Mouse (Mus musculus): ENCODE results near the gene C87436.

Gene C87436

GRCm38 (mm10) chr6:86438272-86439118, at the start of gene C87436:
Gene C87436, plus strand, starts transcription at chr6:86438374.
- in situ Hi-C loops (cut with MboI, MseI), result no loop called here

- in situ Hi-C loops (cut with MboI, MseI), result no loop called here
Measured at GRCm38 (mm10) chr6:86388461-86388860, 49.7 kb upstream of the C87436 start.

GRCm38 (mm10) chr6:86391326-86391725, 46.8 kb upstream of the C87436 start:
- in situ Hi-C loops (cut with MboI, MseI), result no loop called here

- in situ Hi-C loops (cut with MboI, MseI), result no loop called here
Measured at GRCm38 (mm10) chr6:86393187-86393586, 45.0 kb upstream of the C87436 start.

GRCm38 (mm10) chr6:86394078-86394720, 44.0 kb upstream of the C87436 start:
- in situ Hi-C loops (cut with MboI, MseI), result no loop called here

GRCm38 (mm10) chr6:86395021-86395420, 43.2 kb upstream of the C87436 start:
- in situ Hi-C loops (cut with MboI, MseI), result no loop called here

GRCm38 (mm10) chr6:86395969-86396368, 42.2 kb upstream of the C87436 start:
- in situ Hi-C loops (cut with MboI, MseI), result no loop called here

GRCm38 (mm10) chr6:86396581-86397256, 41.5 kb upstream of the C87436 start, which contains the start of gene Pcyox1:
Gene Pcyox1, minus strand, starts transcription at chr6:86397154.
- in situ Hi-C loops (cut with MboI, MseI), result no loop called here

GRCm38 (mm10) chr6:86397257-86397980, 40.8 kb upstream of the C87436 start:
- in situ Hi-C loops (cut with MboI, MseI), result no loop called here

- in situ Hi-C loops (cut with MboI, MseI), result no loop called here
Measured at GRCm38 (mm10) chr6:86398986-86399385, 39.2 kb upstream of the C87436 start.

GRCm38 (mm10) chr6:86399995-86400394, 38.2 kb upstream of the C87436 start:
- in situ Hi-C loops (cut with MboI, MseI), result loop anchor here (5.0 kb wide), 1 partner anchor 33 kb away; the partner anchor contains the start of gene Fam136a

- in situ Hi-C loops (cut with MboI, MseI), result loop anchor here (5.0 kb wide), 1 partner anchor 34 kb away; the partner anchor contains the start of gene Fam136a
Measured at GRCm38 (mm10) chr6:86400972-86401371, 37.2 kb upstream of the C87436 start.

- in situ Hi-C loops (cut with MboI, MseI), result loop anchor here (5.0 kb wide), 1 partner anchor 36 kb away; the partner anchor contains the start of gene Fam136a
Measured at GRCm38 (mm10) chr6:86402681-86403607, 35.2 kb upstream of the C87436 start.

GRCm38 (mm10) chr6:86403728-86404099, 34.5 kb upstream of the C87436 start:
- in situ Hi-C loops (cut with MboI, MseI), result loop anchor here (5.0 kb wide), 1 partner anchor 36 kb away; the partner anchor contains the start of gene Fam136a

GRCm38 (mm10) chr6:86404100-86404861, 33.9 kb upstream of the C87436 start, which contains the start of gene Tia1:
Gene Tia1, plus strand, starts transcription at chr6:86404219.
- in situ Hi-C loops (cut with MboI, MseI), result loop anchor here (5.0 kb wide), 1 partner anchor 37 kb away; the partner anchor contains the start of gene Fam136a

GRCm38 (mm10) chr6:86404996-86405395, 33.2 kb upstream of the C87436 start:
- in situ Hi-C loops (cut with MboI, MseI), result loop anchor here (5.0 kb wide), 1 partner anchor 38 kb away; the partner anchor contains the start of gene Fam136a

GRCm38 (mm10) chr6:86406306-86406705, 31.9 kb upstream of the C87436 start:
- in situ Hi-C loops (cut with MboI, MseI), result no loop called here

GRCm38 (mm10) chr6:86418711-86419110, 19.5 kb upstream of the C87436 start:
- in situ Hi-C loops (cut with MboI, MseI), result no loop called here

GRCm38 (mm10) chr6:86419239-86419638, 18.9 kb upstream of the C87436 start:
- in situ Hi-C loops (cut with MboI, MseI), result no loop called here
